Mouse (Mus musculus): ENCODE results near the gene Suds3. TPM values are rescaled to one million over a fixed set of nuclear protein-coding genes. Genes with fewer than 3 reads are reported as not detected.

Gene Suds3
- polyA plus RNA-seq, 1 experiment from 2014 or later, result 42.2 TPM

GRCm38 (mm10) chr5:117125482-117126346 is 9.8 kb upstream of the Suds3 start:
- H3K9me3 ChIP-seq (ENCODE audit: control insufficient read depth, low read length), result no peaks in the 10 kb centered on the region

GRCm38 (mm10) chr5:117123840-117124239 is 7.9 kb upstream of the Suds3 start:
- ATAC-seq (ENCODE audit: low FRiP score, low TSS enrichment), result no peak
- WGBS, result 72% methylated on average over 4 of the region's 4 CpGs

More at GRCm38 (mm10) chr5:117125482-117126346, 9.8 kb upstream of the Suds3 start:
- TF ChIP-seq CTCF (IDR thresholded peaks at IDR 0.05; ENCODE audit: low read depth) (no peak), EP300 (optimal IDR thresholded peaks at IDR 0.05) (no peak)
- DNase-seq (ENCODE audit: low spot score), result peak; percentile 58
- Histone ChIP-seq H3K36me3 (ENCODE audit: control insufficient read depth, insufficient read depth, low read length) (no peaks in the 10 kb centered on the region), H3K27me3 (ENCODE audit: control insufficient read depth, insufficient read depth, low read length) (no peaks in the 10 kb centered on the region), H3K4me1 (replicated peaks; ENCODE audit: control insufficient read depth, insufficient read depth) (no peaks in the 10 kb centered on the region), H3K4me2 (replicated peaks; ENCODE audit: low read depth) (no peak overlapping the region), H3K9ac (ENCODE audit: low read length) (no peak overlapping the region), H3K4me3 (ENCODE audit: low read depth, low read length) (no peak overlapping the region), H3K27ac (replicated peaks) (no peak overlapping the region)
- peak; percentile 70 for ATAC-seq (ENCODE audit: low FRiP score, low TSS enrichment)
- 77% methylated on average over 16 of the region's 16 CpGs for WGBS

GRCm38 (mm10) chr5:117123102-117123501 is 7.2 kb upstream of the Suds3 start:
- no peaks in the 10 kb centered on the region for H3K36me3 ChIP-seq (ENCODE audit: control insufficient read depth, insufficient read depth, low read length)
- H3K9ac ChIP-seq (ENCODE audit: low read length), result no peak overlapping the region
- no peak overlapping the region for H3K4me3 ChIP-seq (ENCODE audit: low read depth, low read length)
- H3K27ac ChIP-seq (replicated peaks), result peak overlapping the region; percentile 61
- no peaks in the 10 kb centered on the region for H3K27me3 ChIP-seq (ENCODE audit: control insufficient read depth, insufficient read depth, low read length)
- TF ChIP-seq CTCF (IDR thresholded peaks at IDR 0.05; ENCODE audit: low read depth), result no peak
- DNase-seq (ENCODE audit: low spot score) (peak; percentile 44), ATAC-seq (ENCODE audit: low FRiP score, low TSS enrichment) (0 out of 2 replicates have a peak, but pooled peaks have one; percentile 28)
- WGBS, result 23% methylated on average over 6 of the region's 6 CpGs
- H3K4me1 ChIP-seq (replicated peaks; ENCODE audit: control insufficient read depth, insufficient read depth), result no peaks in the 10 kb centered on the region
- no peak overlapping the region for H3K4me2 ChIP-seq (replicated peaks; ENCODE audit: low read depth)
- H3K9me3 ChIP-seq (ENCODE audit: control insufficient read depth, low read length), result no peaks in the 10 kb centered on the region

More at GRCm38 (mm10) chr5:117123840-117124239, 7.9 kb upstream of the Suds3 start:
- H3K9me3 ChIP-seq (ENCODE audit: control insufficient read depth, low read length), result no peaks in the 10 kb centered on the region
- no peaks in the 10 kb centered on the region for H3K27me3 ChIP-seq (ENCODE audit: control insufficient read depth, insufficient read depth, low read length)
- no peak overlapping the region for H3K9ac ChIP-seq (ENCODE audit: low read length)
- no peaks in the 10 kb centered on the region for H3K4me1 ChIP-seq (replicated peaks; ENCODE audit: control insufficient read depth, insufficient read depth)
- H3K4me2 ChIP-seq (replicated peaks; ENCODE audit: low read depth), result no peak overlapping the region
- H3K27ac ChIP-seq (replicated peaks), result 0 out of 2 replicates have a peak overlapping the region, but pooled peaks have one; percentile 35
- no peak overlapping the region for H3K4me3 ChIP-seq (ENCODE audit: low read depth, low read length)
- no peak for TF ChIP-seq CTCF (IDR thresholded peaks at IDR 0.05; ENCODE audit: low read depth)
- no peak for TF ChIP-seq EP300 (optimal IDR thresholded peaks at IDR 0.05)
- no peaks in the 10 kb centered on the region for H3K36me3 ChIP-seq (ENCODE audit: control insufficient read depth, insufficient read depth, low read length)
- no peak for DNase-seq (ENCODE audit: low spot score)

GRCm38 (mm10) chr5:117121657-117122056 is 5.7 kb upstream of the Suds3 start:
- TF ChIP-seq CTCF (IDR thresholded peaks at IDR 0.05; ENCODE audit: low read depth) (no peak), EP300 (optimal IDR thresholded peaks at IDR 0.05) (no peak)
- H3K9me3 ChIP-seq (ENCODE audit: control insufficient read depth, low read length), result no peaks in the 10 kb centered on the region
- H3K4me2 ChIP-seq (replicated peaks; ENCODE audit: low read depth), result peak overlapping the region; percentile 86
- H3K4me3 ChIP-seq (ENCODE audit: low read depth, low read length), result no peak overlapping the region; the same call in 1 of the 2 replicates
- no peaks in the 10 kb centered on the region for H3K36me3 ChIP-seq (ENCODE audit: control insufficient read depth, insufficient read depth, low read length)
- DNase-seq (ENCODE audit: low spot score), result peak; percentile 33
- WGBS, result 3% methylated on average over 2 of the region's 2 CpGs
- H3K27me3 ChIP-seq (ENCODE audit: control insufficient read depth, insufficient read depth, low read length), result no peaks in the 10 kb centered on the region
- no peaks in the 10 kb centered on the region for H3K4me1 ChIP-seq (replicated peaks; ENCODE audit: control insufficient read depth, insufficient read depth)
- no peak overlapping the region for H3K9ac ChIP-seq (ENCODE audit: low read length)
- H3K27ac ChIP-seq (replicated peaks), result peak overlapping the region; percentile 61; the same call in 1 of the 2 replicates
- ATAC-seq (ENCODE audit: low FRiP score, low TSS enrichment), result no peak

GRCm38 (mm10) chr5:117120489-117121466 is 4.9 kb upstream of the Suds3 start:
- peak overlapping the region; percentile 81 for H3K4me3 ChIP-seq (ENCODE audit: low read depth, low read length)
- H3K9ac ChIP-seq (ENCODE audit: low read length), result peak overlapping the region; percentile 70
- no peak for TF ChIP-seq CTCF (IDR thresholded peaks at IDR 0.05; ENCODE audit: low read depth)
- no peak for TF ChIP-seq EP300 (optimal IDR thresholded peaks at IDR 0.05)
- H3K27ac ChIP-seq (replicated peaks), result peak overlapping the region; percentile 67
- H3K36me3 ChIP-seq (ENCODE audit: control insufficient read depth, insufficient read depth, low read length), result no peaks in the 10 kb centered on the region
- no peaks in the 10 kb centered on the region for H3K9me3 ChIP-seq (ENCODE audit: control insufficient read depth, low read length)
- DNase-seq (ENCODE audit: low spot score) (peak; percentile 41), ATAC-seq (ENCODE audit: low FRiP score, low TSS enrichment) (peak; percentile 5)
- no peaks in the 10 kb centered on the region for H3K4me1 ChIP-seq (replicated peaks; ENCODE audit: control insufficient read depth, insufficient read depth)
- peak overlapping the region; percentile 86 for H3K4me2 ChIP-seq (replicated peaks; ENCODE audit: low read depth)
- H3K27me3 ChIP-seq (ENCODE audit: control insufficient read depth, insufficient read depth, low read length), result no peaks in the 10 kb centered on the region
- 2% methylated on average over 40 of the region's 40 CpGs for WGBS

Data from stomach, postnatal 0 days (tissue).